Mouse (Mus musculus) right cerebral cortex, postnatal 14 days (tissue): ENCODE measurements around the gene Chchd2.
A peak's percentile ranks its signal among the peaks of the same experiment; 100 is the strongest.
"Not testable (repeated sequence)": the region's sequence is repeated elsewhere in the genome, so short reads cannot be mapped to it uniquely, and the experiment has no call there.

ENCODE experiments used
- DNase-seq: peaks from one replicate; pipeline ENCODE4 v3.0.0; 2022

Gene Chchd2

DNA sequence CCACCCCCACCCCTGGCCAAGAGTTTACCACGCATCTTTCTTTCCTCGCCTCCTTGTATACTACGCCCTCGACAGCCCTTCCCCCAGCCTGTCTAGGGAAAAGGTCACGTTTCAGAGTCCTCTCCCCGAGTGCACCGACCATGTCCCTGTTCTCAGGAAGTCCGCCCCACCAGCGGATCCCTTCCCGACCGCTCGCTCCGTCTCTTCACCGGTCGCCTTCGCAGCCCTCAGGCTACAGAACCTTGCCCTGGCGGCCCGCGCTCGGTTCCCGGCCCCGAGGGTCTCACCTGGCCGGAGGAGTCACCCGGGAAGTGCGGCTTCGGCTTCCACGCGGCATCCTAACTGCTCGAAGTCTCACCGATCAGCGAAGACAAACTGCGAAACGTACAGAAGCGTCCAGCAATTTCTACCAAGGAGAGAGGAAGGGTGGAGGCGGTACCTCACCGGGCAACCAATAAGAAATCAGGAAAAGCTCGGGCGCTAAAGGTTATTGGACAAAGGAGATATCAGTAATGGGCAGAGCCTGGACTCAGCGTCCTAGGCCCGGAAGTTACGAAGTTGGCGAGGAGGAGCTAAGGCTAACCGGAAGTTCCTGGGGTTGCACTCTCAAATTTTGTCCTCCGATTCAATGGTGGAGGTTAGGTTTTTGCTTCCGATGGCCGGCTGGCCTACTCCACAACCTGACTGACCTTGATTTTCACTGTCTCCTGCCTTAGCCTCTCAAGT is at the start of gene Chchd2:
Chchd2 (minus strand) TSS at position 560 of the 726 bp plus-strand sequence.
- DNase-seq, result peak; percentile 84

GRCm38 (mm10) chr5:129936941-129937340 is 49.7 kb upstream of the Chchd2 start:
- DNase-seq, result no peak

GRCm38 (mm10) chr5:129929924-129930855 is 42.9 kb upstream of the Chchd2 start:
- DNase-seq, result no peak

- no peak for DNase-seq
These were observed 38.7 kb upstream of the Chchd2 start for GRCm38 (mm10) chr5:129925933-129926332.

GRCm38 (mm10) chr5:129924820-129925452 is 37.7 kb upstream of the Chchd2 start:
- DNase-seq, result no peak

- DNase-seq, result no peak
These were observed 34.7 kb upstream of the Chchd2 start for GRCm38 (mm10) chr5:129921972-129922371.

DNA sequence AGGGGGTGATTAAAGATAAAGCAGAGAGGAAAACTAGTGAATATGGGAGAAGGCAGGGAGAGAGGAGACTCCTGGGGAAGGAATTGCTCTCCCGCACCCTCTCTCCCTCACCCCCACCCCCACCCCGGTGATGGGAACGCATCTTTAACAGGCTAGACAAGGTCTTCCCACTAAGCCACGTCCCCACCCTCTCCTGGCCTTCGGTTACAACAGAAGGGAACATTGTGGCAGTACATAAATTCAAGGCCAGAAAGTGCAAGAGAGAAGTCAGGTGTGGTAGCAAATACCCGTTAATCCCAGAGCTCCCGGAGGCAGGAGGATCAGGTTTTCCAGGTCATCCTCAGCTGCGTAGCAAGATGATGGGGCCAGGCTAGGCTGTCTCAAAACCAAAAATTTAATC is 32.0 kb upstream of the Chchd2 start:
- no peak for DNase-seq

- DNase-seq, result no peak
These were observed 31.5 kb upstream of the Chchd2 start for GRCm38 (mm10) chr5:129918752-129919151.

- DNase-seq, result no peak
These were observed 30.9 kb upstream of the Chchd2 start for GRCm38 (mm10) chr5:129918065-129918651.

DNA sequence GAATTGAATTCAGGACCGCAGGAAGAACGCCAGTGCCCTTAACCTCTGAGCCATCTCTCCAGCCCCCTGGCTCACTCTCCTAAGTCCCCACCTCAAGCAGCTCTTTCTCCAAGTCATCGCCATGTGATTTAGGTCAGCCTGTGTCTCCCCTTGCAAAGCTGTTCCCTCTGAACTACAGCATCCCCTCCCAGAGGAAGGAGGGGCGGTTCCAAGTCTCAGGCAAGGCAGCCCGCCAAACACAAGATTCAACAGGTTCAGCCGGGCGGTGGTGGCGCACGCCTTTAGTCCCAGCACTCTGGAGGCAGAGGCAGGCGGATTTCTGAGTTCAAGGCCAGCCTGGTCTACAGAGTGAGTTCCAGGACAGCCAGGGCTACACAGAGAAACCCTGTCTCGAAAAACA is 28.2 kb upstream of the Chchd2 start:
- not testable (repeated sequence) for DNase-seq

GRCm38 (mm10) chr5:129914024-129914423 is 26.8 kb upstream of the Chchd2 start:
- DNase-seq, result no peak

- DNase-seq, result no peak
These were observed 22.3 kb upstream of the Chchd2 start for GRCm38 (mm10) chr5:129909591-129909990.

GRCm38 (mm10) chr5:129909147-129909546 is 21.9 kb upstream of the Chchd2 start:
- DNase-seq, result no peak

DNA sequence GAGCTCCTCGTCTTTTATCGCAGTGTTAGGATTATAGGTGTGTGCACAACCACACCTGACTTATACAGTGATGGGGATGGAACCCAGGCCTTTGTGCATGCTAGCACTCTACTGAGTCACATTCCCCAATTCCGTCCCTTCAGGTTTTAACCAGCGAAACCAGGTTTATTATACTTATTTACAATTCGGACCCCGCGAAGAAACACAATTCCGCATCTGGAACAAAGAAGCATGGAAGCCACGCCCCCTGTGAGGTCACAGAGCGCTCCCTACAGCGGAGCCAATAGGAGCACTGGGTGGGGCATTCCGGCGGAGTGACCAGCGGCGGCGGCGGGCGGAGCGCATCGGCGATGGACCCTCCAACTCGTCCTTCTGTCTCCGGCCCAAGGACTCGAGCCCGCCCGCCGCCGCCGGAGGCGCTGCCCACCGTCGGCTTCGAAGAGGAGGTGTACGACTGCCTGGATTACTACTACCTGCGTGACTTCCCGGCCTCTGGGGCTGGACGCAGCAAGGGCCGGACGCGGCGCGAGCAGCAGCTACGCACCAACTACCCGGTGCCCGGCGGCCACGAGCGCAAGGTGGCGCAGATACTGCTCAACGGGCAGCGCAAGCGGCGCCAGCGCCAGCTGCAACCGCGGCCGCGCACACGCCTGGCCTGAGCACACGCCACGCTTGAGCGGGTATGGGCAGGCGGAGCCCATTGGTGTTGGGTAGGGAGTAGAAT is 21.1 kb upstream of the Chchd2 start, which contains the start of gene Nupr1l:
Nupr1l (plus strand) TSS at position 299 of the 724 bp plus-strand sequence.
- peak; percentile 90 for DNase-seq

- no peak for DNase-seq
These were observed 20.5 kb upstream of the Chchd2 start for GRCm38 (mm10) chr5:129907775-129908174.

- DNase-seq, result no peak
These were observed 11.2 kb upstream of the Chchd2 start, which contains the start of gene Phkg1 for GRCm38 (mm10) chr5:129898449-129898848. TSS of gene Phkg1 (minus strand) at chr5:129898549.

DNA sequence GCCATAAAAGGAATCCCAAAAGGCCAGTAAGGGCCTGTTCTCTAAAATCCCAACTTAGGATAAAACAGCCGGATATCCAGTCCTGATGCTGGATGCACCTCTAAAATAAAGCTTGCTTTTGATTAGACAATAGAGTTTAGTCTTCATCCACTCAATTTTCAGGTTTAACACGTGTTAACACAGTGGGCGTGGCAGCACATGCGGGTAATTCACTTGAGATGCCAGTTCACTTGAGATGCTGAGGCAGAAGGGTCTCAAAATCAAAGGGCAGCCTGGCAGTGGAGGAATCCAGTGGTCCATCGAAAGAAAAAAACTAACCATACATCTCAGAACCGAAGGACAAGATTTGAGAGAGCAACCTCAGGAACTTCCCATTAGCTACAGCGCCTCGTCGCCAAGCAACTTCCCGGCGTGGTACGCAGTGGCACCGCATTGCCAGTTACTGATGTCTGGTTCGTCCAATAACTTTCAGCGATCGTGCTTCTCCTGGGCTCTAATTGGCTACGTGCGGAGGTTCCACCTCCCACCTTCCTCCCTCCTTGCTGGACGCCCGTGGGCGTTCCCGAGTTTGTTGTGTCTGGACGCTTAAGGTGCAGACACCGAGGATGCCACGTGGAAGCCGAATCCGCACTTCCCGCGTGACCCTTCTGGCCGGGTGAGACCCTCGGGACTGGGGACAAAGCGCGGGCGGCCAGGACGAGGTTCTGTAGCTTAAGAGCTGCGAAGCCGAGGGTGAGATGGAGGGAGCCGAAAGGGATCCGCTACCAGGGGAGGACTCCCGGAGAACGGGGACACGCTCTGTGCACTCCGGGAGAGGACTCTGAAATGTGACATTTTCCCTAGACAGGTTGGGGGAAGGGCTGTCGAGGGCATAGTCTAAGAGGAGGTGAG is 8.2 kb upstream of the Chchd2 start, which contains the start of gene Zbed5:
Zbed5 (plus strand) TSS at position 526 of the 891 bp plus-strand sequence.
- DNase-seq, result peak; percentile 84

GRCm38 (mm10) chr5:129890390-129890789 is 3.1 kb upstream of the Chchd2 start:
- DNase-seq, result not testable (repeated sequence)

- no peak for DNase-seq
These were observed 999 bp downstream of the Chchd2 start for GRCm38 (mm10) chr5:129886271-129886670.

DNA sequence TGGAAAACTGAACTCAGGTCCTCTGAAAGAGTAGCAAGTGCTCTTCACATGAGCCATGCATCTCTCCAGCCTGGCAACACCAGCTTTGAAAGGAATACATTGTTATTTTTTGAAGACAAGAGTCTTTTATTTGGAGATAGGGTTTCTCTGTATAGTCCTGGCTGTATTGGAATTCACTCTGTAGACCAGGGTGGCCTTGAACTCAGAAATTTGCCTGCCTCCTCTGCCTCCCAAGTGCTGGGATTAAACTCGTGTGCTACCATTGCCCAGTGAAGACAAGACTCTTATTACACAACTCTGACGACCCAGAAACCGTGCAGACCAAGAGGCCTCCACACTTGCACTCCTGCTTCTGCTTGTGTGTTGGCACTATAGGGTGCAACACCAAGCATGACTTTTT is 7.4 kb downstream of the Chchd2 start:
- no peak for DNase-seq

- DNase-seq, result peak; percentile 53
These were observed 8.3 kb downstream of the Chchd2 start for GRCm38 (mm10) chr5:129878946-129879345.
